Mouse (Mus musculus): ENCODE measurements around the gene Acsl6. TPM values are rescaled to one million over a fixed set of nuclear protein-coding genes. Genes with fewer than 3 reads are reported as not detected.
"Not testable (repeated sequence)": the region's sequence is repeated elsewhere in the genome, so short reads cannot be mapped to it uniquely, and the experiment has no call there.

Gene Acsl6
- polyA plus RNA-seq, 1 experiment from 2014 or later = 2.6 TPM

GRCm38 (mm10) chr11:54354595-54355563 is 51.3 kb downstream of the Acsl6 start:
- Histone ChIP-seq H3K4me3 (replicated peaks) (no peak overlapping the region), H3K9me3 (no peaks in the 10 kb centered on the region), H3K27ac (no peak overlapping the region), H3K27me3 (replicated peaks) (no peaks in the 10 kb centered on the region), H3K4me2 (replicated peaks) (no peak overlapping the region), H3K9ac (no peak overlapping the region), H3K4me1 (replicated peaks) (no peaks in the 10 kb centered on the region), H3K36me3 (no peaks in the 10 kb centered on the region)
- WGBS = 54% methylated on average over 15 of the region's 15 CpGs
- ATAC-seq = no peak

GRCm38 (mm10) chr11:54355564-54355955 is 52.0 kb downstream of the Acsl6 start:
- Histone ChIP-seq H3K4me1 (replicated peaks) (no peaks in the 10 kb centered on the region), H3K9me3 (no peaks in the 10 kb centered on the region), H3K4me3 (replicated peaks) (no peak overlapping the region), H3K36me3 (no peaks in the 10 kb centered on the region), H3K27ac (no peak overlapping the region), H3K9ac (no peak overlapping the region), H3K27me3 (replicated peaks) (no peaks in the 10 kb centered on the region), H3K4me2 (replicated peaks) (no peak overlapping the region)
- no peak for ATAC-seq
- WGBS = 62% methylated on average over 7 of the region's 7 CpGs

- 56% methylated on average over 4 of the region's 4 CpGs for WGBS
- no peak for ATAC-seq
- no peak overlapping the region for H3K9ac ChIP-seq
- no peaks in the 10 kb centered on the region for H3K27me3 ChIP-seq (replicated peaks)
- H3K4me1 ChIP-seq (replicated peaks) = no peaks in the 10 kb centered on the region
- no peaks in the 10 kb centered on the region for H3K36me3 ChIP-seq
- H3K4me3 ChIP-seq (replicated peaks) = no peak overlapping the region
- H3K9me3 ChIP-seq = no peaks in the 10 kb centered on the region
- no peak overlapping the region for H3K27ac ChIP-seq
- H3K4me2 ChIP-seq (replicated peaks) = no peak overlapping the region
Observed at GRCm38 (mm10) chr11:54356676-54357075, 53.1 kb downstream of the Acsl6 start.

- no peaks in the 10 kb centered on the region for H3K27me3 ChIP-seq (replicated peaks)
- no peak overlapping the region for H3K4me2 ChIP-seq (replicated peaks)
- H3K4me3 ChIP-seq (replicated peaks) = no peak overlapping the region
- H3K9ac ChIP-seq = no peak overlapping the region
- no peak for ATAC-seq
- H3K36me3 ChIP-seq = no peaks in the 10 kb centered on the region
- H3K27ac ChIP-seq = no peak overlapping the region
- H3K9me3 ChIP-seq = no peaks in the 10 kb centered on the region
- H3K4me1 ChIP-seq (replicated peaks) = no peaks in the 10 kb centered on the region
Observed at GRCm38 (mm10) chr11:54372553-54372952, 69.0 kb downstream of the Acsl6 start.

- WGBS = 54% methylated on average over 8 of the region's 8 CpGs
- Histone ChIP-seq H3K9me3 (no peaks in the 10 kb centered on the region), H3K4me2 (replicated peaks) (no peak overlapping the region), H3K9ac (no peak overlapping the region), H3K4me1 (replicated peaks) (no peaks in the 10 kb centered on the region), H3K4me3 (replicated peaks) (no peak overlapping the region), H3K27ac (no peak overlapping the region), H3K27me3 (replicated peaks) (no peaks in the 10 kb centered on the region), H3K36me3 (no peaks in the 10 kb centered on the region)
- no peak for ATAC-seq
Observed at GRCm38 (mm10) chr11:54390386-54390785, 86.8 kb downstream of the Acsl6 start.

GRCm38 (mm10) chr11:54391326-54391725 is 87.7 kb downstream of the Acsl6 start:
- Histone ChIP-seq H3K4me2 (replicated peaks) (no peak overlapping the region), H3K27ac (no peak overlapping the region), H3K4me1 (replicated peaks) (no peaks in the 10 kb centered on the region), H3K27me3 (replicated peaks) (no peaks in the 10 kb centered on the region), H3K9me3 (no peaks in the 10 kb centered on the region), H3K9ac (no peak overlapping the region), H3K36me3 (no peaks in the 10 kb centered on the region), H3K4me3 (replicated peaks) (no peak overlapping the region)
- ATAC-seq = no peak
- WGBS = 85% methylated on average over 4 of the region's 4 CpGs

GRCm38 (mm10) chr11:54396686-54397085 is 93.1 kb downstream of the Acsl6 start:
- Histone ChIP-seq H3K4me1 (replicated peaks) (no peaks in the 10 kb centered on the region), H3K4me2 (replicated peaks) (no peak overlapping the region), H3K9me3 (no peaks in the 10 kb centered on the region), H3K36me3 (no peaks in the 10 kb centered on the region), H3K4me3 (replicated peaks) (no peak overlapping the region), H3K27me3 (replicated peaks) (no peaks in the 10 kb centered on the region), H3K9ac (no peak overlapping the region), H3K27ac (no peak overlapping the region)
- no peak for ATAC-seq
- WGBS = 68% methylated on average over 1 of the region's 1 CpGs

GRCm38 (mm10) chr11:54398058-54398457 is 94.5 kb downstream of the Acsl6 start:
- H3K4me2 ChIP-seq (replicated peaks) = no peak overlapping the region
- no peaks in the 10 kb centered on the region for H3K9me3 ChIP-seq
- no peak overlapping the region for H3K9ac ChIP-seq
- H3K4me1 ChIP-seq (replicated peaks) = no peaks in the 10 kb centered on the region
- no peak for ATAC-seq
- H3K27me3 ChIP-seq (replicated peaks) = no peaks in the 10 kb centered on the region
- H3K27ac ChIP-seq = no peak overlapping the region
- 47% methylated on average over 4 of the region's 4 CpGs for WGBS
- H3K4me3 ChIP-seq (replicated peaks) = no peak overlapping the region
- H3K36me3 ChIP-seq = no peaks in the 10 kb centered on the region

GRCm38 (mm10) chr11:54400803-54401202 is 97.2 kb downstream of the Acsl6 start:
- not testable (repeated sequence) for H3K4me3 ChIP-seq (replicated peaks); H3K27ac ChIP-seq; ATAC-seq; H3K36me3 ChIP-seq; H3K27me3 ChIP-seq (replicated peaks); H3K4me2 ChIP-seq (replicated peaks); H3K4me1 ChIP-seq (replicated peaks); H3K9ac ChIP-seq; H3K9me3 ChIP-seq
- WGBS = 93% methylated on average over 20 of the region's 20 CpGs

- Histone ChIP-seq H3K4me3 (replicated peaks) (no peak overlapping the region), H3K4me2 (replicated peaks) (no peak overlapping the region), H3K9ac (no peak overlapping the region), H3K36me3 (no peaks in the 10 kb centered on the region), H3K9me3 (no peaks in the 10 kb centered on the region), H3K4me1 (replicated peaks) (no peaks in the 10 kb centered on the region), H3K27me3 (replicated peaks) (no peaks in the 10 kb centered on the region), H3K27ac (no peak overlapping the region)
- 78% methylated on average over 4 of the region's 4 CpGs for WGBS
- ATAC-seq = no peak
Observed at GRCm38 (mm10) chr11:54404885-54405284, 101.3 kb downstream of the Acsl6 start.

- Histone ChIP-seq H3K27me3 (replicated peaks) (no peaks in the 10 kb centered on the region), H3K4me3 (replicated peaks) (no peak overlapping the region)
Observed at GRCm38 (mm10) chr11:54406930-54407546, 103.4 kb downstream of the Acsl6 start.

GRCm38 (mm10) chr11:54410612-54411011 is 107.0 kb downstream of the Acsl6 start:
- Histone ChIP-seq H3K4me3 (replicated peaks) (no peak overlapping the region), H3K9ac (no peak overlapping the region), H3K9me3 (no peaks in the 10 kb centered on the region), H3K4me2 (replicated peaks) (no peak overlapping the region), H3K4me1 (replicated peaks) (no peaks in the 10 kb centered on the region), H3K27me3 (replicated peaks) (no peaks in the 10 kb centered on the region), H3K27ac (no peak overlapping the region), H3K36me3 (no peaks in the 10 kb centered on the region)
- ATAC-seq = no peak

More at GRCm38 (mm10) chr11:54406930-54407546, 103.4 kb downstream of the Acsl6 start:
- Histone ChIP-seq H3K4me2 (replicated peaks) (no peak overlapping the region), H3K4me1 (replicated peaks) (no peaks in the 10 kb centered on the region), H3K36me3 (no peaks in the 10 kb centered on the region), H3K27ac (no peak overlapping the region), H3K9ac (no peak overlapping the region), H3K9me3 (no peaks in the 10 kb centered on the region)
- no peak for ATAC-seq
- WGBS = 82% methylated on average over 4 of the region's 4 CpGs

- Histone ChIP-seq H3K27ac (no peak overlapping the region), H3K9me3 (no peaks in the 10 kb centered on the region), H3K36me3 (no peaks in the 10 kb centered on the region), H3K4me1 (replicated peaks) (no peaks in the 10 kb centered on the region), H3K27me3 (replicated peaks) (no peaks in the 10 kb centered on the region), H3K4me3 (replicated peaks) (no peak overlapping the region), H3K4me2 (replicated peaks) (peak overlapping the region; percentile 24; the same call in 1 of the 2 replicates), H3K9ac (no peak overlapping the region)
- WGBS = 13% methylated on average over 6 of the region's 6 CpGs
- ATAC-seq = peak; percentile 56; the same call in 1 of the 2 replicates
Observed at GRCm38 (mm10) chr11:54413017-54413416, 109.4 kb downstream of the Acsl6 start.
